Mouse (Mus musculus) testis, adult 2 months (tissue): ENCODE measurements around the gene Vwa3b.

ENCODE experiments used
- CTCF ChIP-seq: fragments of 200-500 bp; IDR thresholded peaks from 2 replicates; pipeline ENCODE4 v1.5.1; 2012; ENCODE audit warnings: low read depth, mild to moderate bottlenecking, inconsistent platforms, low read length, moderate library complexity; ENCODE audit not compliant: control insufficient read depth, insufficient read depth, insufficient replicate concordance
- POLR2A ChIP-seq: fragments of 200-500 bp; IDR thresholded peaks from 2 replicates; pipeline ENCODE4 v1.6.1; 2012; ENCODE audit warnings: low read depth, mild to moderate bottlenecking, inconsistent platforms, low read length, moderate library complexity; ENCODE audit not compliant: control insufficient read depth

- TF ChIP-seq CTCF (no peak), POLR2A (no peak)
Measured at GRCm38 (mm10) chr1:37122306-37122705, 95.9 kb downstream of the Vwa3b start.
